Mouse (Mus musculus) brain, embryonic 14.5 days (tissue): ENCODE results near the gene Mindy4.

Experiments
- CTCF ChIP-seq: fragments of 200-500 bp; IDR thresholded peaks from 2 replicates; pipeline ENCODE4 v1.5.1; 2012; ENCODE audit warnings: inconsistent platforms, mild to moderate bottlenecking, moderate library complexity, borderline replicate concordance; ENCODE audit not compliant: insufficient read depth, insufficient read length; ENCODE audit errors: extremely low read depth
- POLR2A ChIP-seq: fragments of 200-500 bp; IDR thresholded peaks from 2 replicates; pipeline ENCODE4 v1.6.1; 2012; ENCODE audit warnings: mild to moderate bottlenecking, inconsistent platforms, borderline replicate concordance; ENCODE audit not compliant: poor library complexity, insufficient read depth, insufficient read length, severe bottlenecking; ENCODE audit errors: extremely low read depth

GRCm38 (mm10) chr6:55355575-55355974 is 152.4 kb downstream of the Mindy4 start:
- TF ChIP-seq POLR2A (no peak), CTCF (no peak)
